Mouse (Mus musculus): ENCODE data around the gene Timp1.

GRCm38 (mm10) chrX:20868091-20868490 lies 1.9 kb upstream of the Timp1 start:
- TF ChIP-seq POLR2A (IDR thresholded peaks at IDR 0.05; ENCODE audit: insufficient read depth, low read length) (no peak), CTCF (IDR thresholded peaks at IDR 0.05; ENCODE audit: low read depth, low read length) (no peak)
